ENCODE assay signal across 34 mouse cellular contexts in the genomic region with DNA sequence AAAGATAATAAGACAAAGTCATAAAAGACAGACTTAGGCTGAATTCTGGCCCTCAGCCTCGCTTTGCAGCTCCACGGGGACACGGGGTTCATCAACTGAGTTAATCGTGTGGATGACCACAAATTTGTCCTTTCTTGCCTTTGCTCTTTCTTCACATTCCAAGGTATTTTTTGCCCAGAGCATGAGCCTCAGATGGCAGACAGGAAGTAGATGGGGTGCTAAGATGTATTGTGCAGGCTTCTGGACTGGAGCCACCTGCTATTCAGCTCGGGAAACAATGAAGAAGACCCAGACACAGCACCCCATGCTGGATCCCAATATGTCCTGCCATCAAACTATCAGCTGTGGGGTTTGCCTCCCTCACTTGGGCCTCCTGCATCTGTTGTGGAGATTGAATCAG. TPM values are rescaled to one million over a fixed set of nuclear protein-coding genes. Genes with fewer than 3 reads are reported as not detected.
DNase-seq lines count a peak whose midpoint lies in the region; ATAC-seq and TF ChIP-seq lines count a peak whose summit lies in the region.
"Had no signal": no experiment of that assay in that cellular context is flagged by ENCODE, and none has a peak within 500 bp of the region (broad histone marks: within the 10 kb centered on the region; RNA-seq: fewer than 3 reads in every experiment).

No protein-coding gene starts in this region.

- no peak for TF ChIP-seq CTCF in forebrain, postnatal 0 days (IDR thresholded peaks at IDR 0.05; ENCODE audit: low read depth)
- TF ChIP-seq CTCF in brain, embryonic 14.5 days (IDR thresholded peaks at IDR 0.05; ENCODE audit: borderline replicate concordance, extremely low read depth, insufficient read depth, insufficient read length), result no peak

- WGBS in forebrain, embryonic 15.5 days, result 36% methylated on average over 5 of the region's 5 CpGs
- WGBS in forebrain, postnatal 0 days, result 46% methylated on average over 5 of the region's 5 CpGs
- 31% methylated on average over 5 of the region's 5 CpGs for WGBS in kidney, embryonic 16.5 days

- TF ChIP-seq POLR2A in brain, embryonic 14.5 days (IDR thresholded peaks at IDR 0.05; ENCODE audit: borderline replicate concordance, extremely low read depth, insufficient read depth, insufficient read length, poor library complexity, severe bottlenecking), result no peak

- H3K27ac ChIP-seq in forebrain, embryonic 15.5 days (replicated peaks), result peak overlapping the region; percentile 81
- H3K27ac ChIP-seq in forebrain, postnatal 0 days (ENCODE audit: low read depth, low read length), result no peak overlapping the region
- peak overlapping the region; percentile 38; the same call in 1 of the 2 replicates for H3K27ac ChIP-seq in kidney, embryonic 16.5 days (ENCODE audit: low read length)
- H3K27ac ChIP-seq: heart, embryonic 10.5 days; heart, embryonic 15.5 days; intestine, embryonic 15.5 days; liver, embryonic 14.5 days; stomach, postnatal 0 days had no signal

- H3K9me3 ChIP-seq in forebrain, embryonic 15.5 days, result no peaks in the 10 kb centered on the region
- no peaks in the 10 kb centered on the region for H3K9me3 ChIP-seq in forebrain, postnatal 0 days (ENCODE audit: low read length)
- no peaks in the 10 kb centered on the region for H3K9me3 ChIP-seq in kidney, embryonic 16.5 days (ENCODE audit: low read length)
- H3K9me3 ChIP-seq: heart, embryonic 10.5 days; heart, embryonic 15.5 days; intestine, embryonic 15.5 days had no signal

- no peak overlapping the region for H3K4me2 ChIP-seq in forebrain, embryonic 15.5 days (replicated peaks)
- no peak overlapping the region for H3K4me2 ChIP-seq in forebrain, postnatal 0 days (ENCODE audit: low read depth)
- no peak overlapping the region for H3K4me2 ChIP-seq in kidney, embryonic 16.5 days (replicated peaks; ENCODE audit: low read depth, low read length)
- H3K4me2 ChIP-seq: heart, embryonic 15.5 days; intestine, embryonic 15.5 days had no signal

- peaks cover 34% of the 10 kb centered on the region for H3K4me1 ChIP-seq in forebrain, embryonic 15.5 days
- H3K4me1 ChIP-seq in forebrain, postnatal 0 days (ENCODE audit: insufficient read depth), result peaks cover 15% of the 10 kb centered on the region
- H3K4me1 ChIP-seq in kidney, embryonic 16.5 days (ENCODE audit: insufficient read depth, low read length), result peaks cover 25% of the 10 kb centered on the region
- H3K4me1 ChIP-seq: heart, embryonic 10.5 days; heart, embryonic 15.5 days had no signal

- H3K27me3 ChIP-seq in forebrain, embryonic 15.5 days, result no peaks in the 10 kb centered on the region
- H3K27me3 ChIP-seq in forebrain, postnatal 0 days (ENCODE audit: insufficient read depth, low read length), result no peaks in the 10 kb centered on the region
- H3K27me3 ChIP-seq in kidney, embryonic 16.5 days (ENCODE audit: insufficient read depth, low read length), result no peaks in the 10 kb centered on the region
- H3K27me3 ChIP-seq: heart, embryonic 15.5 days; intestine, embryonic 15.5 days had no signal

- H3K36me3 ChIP-seq in forebrain, embryonic 15.5 days, result no peaks in the 10 kb centered on the region
- H3K36me3 ChIP-seq in forebrain, postnatal 0 days (ENCODE audit: insufficient read depth), result no peaks in the 10 kb centered on the region
- H3K36me3 ChIP-seq in kidney, embryonic 16.5 days (ENCODE audit: insufficient read depth, low read length), result no peaks in the 10 kb centered on the region
- H3K36me3 ChIP-seq: heart, embryonic 10.5 days; heart, embryonic 15.5 days; intestine, embryonic 15.5 days had no signal

- no peak overlapping the region for H3K4me3 ChIP-seq in forebrain, embryonic 15.5 days
- no peak overlapping the region for H3K4me3 ChIP-seq in forebrain, postnatal 0 days (ENCODE audit: low read depth, low read length)
- no peak overlapping the region for H3K4me3 ChIP-seq in kidney, embryonic 16.5 days (ENCODE audit: low read length)
- H3K4me3 ChIP-seq: heart, embryonic 10.5 days; heart, embryonic 15.5 days; intestine, embryonic 15.5 days had no signal

- no peak for ATAC-seq in forebrain, embryonic 15.5 days (replicated peaks)
- no peak for ATAC-seq in forebrain, postnatal 0 days
- no peak for ATAC-seq in kidney, embryonic 16.5 days (ENCODE audit: low FRiP score, low TSS enrichment)
- ATAC-seq: activated CD4-positive, CD25-positive, alpha-beta regulatory T cell, adult 4 months; CD4-positive, CD25-positive, alpha-beta regulatory T cell, adult 4 months; intestine, embryonic 15.5 days had no signal

- no peak for DNase-seq in forebrain, postnatal 0 days
- no peak for DNase-seq in kidney, adult 9 months
- peak; percentile 59 for DNase-seq in Muller cell, postnatal 12 days (ENCODE audit: inconsistent ontology term)
- peak; percentile 64 for DNase-seq in brain, embryonic 14.5 days (ENCODE audit: low read depth)
- no peak for DNase-seq in thymus, postnatal 25 days
- DNase-seq: adrenal gland, adult 2 months; adrenal gland, postnatal 36 days; cerebellum, adult 8-10 months; cerebellum, postnatal 36 days; gastrocnemius, postnatal 14 days; kidney, adult 2 months; liver; lung, adult 2 months; lung, postnatal 10 days; right cerebral cortex, postnatal 4 days; thymus, adult 18-20 months; thymus, postnatal 36 days had no signal

- H3K9ac ChIP-seq in forebrain, embryonic 15.5 days (replicated peaks), result no peak overlapping the region
- H3K9ac ChIP-seq in forebrain, postnatal 0 days, result no peak overlapping the region
- no peak overlapping the region for H3K9ac ChIP-seq in kidney, embryonic 16.5 days (replicated peaks; ENCODE audit: low read length)
- H3K9ac ChIP-seq: heart, embryonic 15.5 days; intestine, embryonic 15.5 days; liver, embryonic 14.5 days had no signal

RNA-seq across cellular contexts. Expression of gene Tex36, which starts 5.4 kb away (rescaled TPM):
- not detected in 2 replicates for polyA plus RNA-seq in forebrain, embryonic 15.5 days (2015; fragmentation: Nextera tagmentation; extraction: Ambion mirVana)
- not detected in 2 replicates for total RNA-seq in forebrain, postnatal 0 days (2014; rRNA removed)
- polyA plus RNA-seq in forebrain, postnatal 0 days (2015; fragmentation: Nextera tagmentation; extraction: Ambion mirVana), result 0.15 and 0.16 TPM in 2 replicates
- not detected in 2 replicates for polyA plus RNA-seq in kidney, embryonic 16.5 days (2015; fragmentation: Nextera tagmentation; extraction: Ambion mirVana)
- 0.08 and 0.11 TPM in 2 replicates for polyA plus RNA-seq in brain, embryonic 14.5 days (2012; rRNA removed)
- total RNA-seq: adrenal gland, adult 2 months; adrenal gland, postnatal 36 days; gastrocnemius, postnatal 14 days; granulocyte monocyte progenitor cell, adult 5-6 weeks; heart, postnatal 25 days; layer of hippocampus, adult 8-10 months; layer of hippocampus, postnatal 25 days; left cerebral cortex, adult 8-10 months had no signal
- polyA plus RNA-seq: activated CD4-positive, CD25-positive, alpha-beta regulatory T cell, adult 4 months; adrenal gland, adult 2 months; CD4-positive, CD25-positive, alpha-beta regulatory T cell, adult 4 months; embryonic facial prominence, embryonic 11.5 days; heart, embryonic 10.5 days; heart, embryonic 15.5 days; hindbrain, embryonic 11.5 days; intestine, embryonic 15.5 days; kidney, adult 2 months; liver, embryonic 14.5 days; lung, adult 2 months; spleen, adult 2 months; stomach, postnatal 0 days had no signal

RNA-seq across cellular contexts. Expression of gene Edrf1, which starts 30.0 kb away (rescaled TPM):
- 22.6 and 25.9 TPM in 2 replicates for polyA plus RNA-seq in forebrain, embryonic 15.5 days (2015; fragmentation: Nextera tagmentation; extraction: Ambion mirVana)
- total RNA-seq in forebrain, postnatal 0 days (2014; rRNA removed), result 27.8 and 29.5 TPM in 2 replicates
- polyA plus RNA-seq in forebrain, postnatal 0 days (2015; fragmentation: Nextera tagmentation; extraction: Ambion mirVana), result 5.8 and 10.5 TPM in 2 replicates
- polyA plus RNA-seq in kidney, embryonic 16.5 days (2015; fragmentation: Nextera tagmentation; extraction: Ambion mirVana), result 26.2 and 27.1 TPM in 2 replicates
- 22.9 and 25.8 TPM in 2 replicates for polyA plus RNA-seq in brain, embryonic 14.5 days (2012; rRNA removed)

Comparison
In these comparisons a context has a peak if more than half of its experiments do, and no peak if none do; other contexts are left out.
1. DNase-seq: peak in Muller cell, postnatal 12 days (single experiment) and brain, embryonic 14.5 days (single experiment); none in forebrain, postnatal 0 days (single experiment), kidney, adult 9 months (single experiment) and thymus, postnatal 25 days (single experiment).